Comparison of ENCODE assay signal across 9 mouse cellular contexts in the genomic region with DNA sequence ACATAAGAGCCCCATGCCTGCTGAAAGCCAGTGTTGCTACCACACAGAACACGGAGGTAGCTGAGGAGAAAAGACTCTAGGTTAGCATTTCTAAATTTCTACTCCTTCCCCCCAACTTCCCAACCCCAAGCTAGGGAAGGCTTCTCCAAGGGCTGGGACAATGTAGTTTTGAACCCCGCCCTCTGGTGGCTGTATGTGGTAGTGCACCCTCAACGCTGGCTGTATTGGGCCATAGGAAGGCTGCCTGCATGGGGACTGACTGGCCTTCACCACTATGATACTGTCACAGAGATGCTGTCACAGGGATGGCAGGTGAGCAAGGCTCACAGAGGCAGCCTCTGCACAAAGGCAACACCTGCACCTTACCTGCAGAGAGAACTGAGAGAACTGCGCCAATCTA. TPM values are rescaled to one million over a fixed set of nuclear protein-coding genes. Genes with fewer than 3 reads are reported as not detected.
DNase-seq lines count a peak whose midpoint lies in the region; ATAC-seq and TF ChIP-seq lines count a peak whose summit lies in the region.
"Had no signal": no experiment of that assay in that cellular context is flagged by ENCODE, and none has a peak within 500 bp of the region (broad histone marks: within the 10 kb centered on the region; RNA-seq: fewer than 3 reads in every experiment).

No protein-coding gene starts in this region.

- H3K27me3 ChIP-seq in forebrain, embryonic 16.5 days (replicated peaks; ENCODE audit: control insufficient read depth, insufficient read depth, low read length): no peaks in the 10 kb centered on the region

- no peak overlapping the region for H3K4me2 ChIP-seq in forebrain, embryonic 16.5 days (ENCODE audit: low read length)

- 25% methylated on average over 4 of the region's 4 CpGs for WGBS in forebrain, embryonic 16.5 days
- WGBS in lung, adult 2 months: 26% methylated on average over 4 of the region's 4 CpGs

- H3K4me1 ChIP-seq in forebrain, embryonic 16.5 days (replicated peaks; ENCODE audit: control insufficient read depth, insufficient read depth, low read length): no peaks in the 10 kb centered on the region
- H3K4me1 ChIP-seq in lung, adult 2 months (ENCODE audit: control insufficient read depth, insufficient read depth, low read length): no peaks in the 10 kb centered on the region

- DNase-seq in MEL-GATA-1-ER (ENCODE audit: extremely low read depth, low read depth): peak; percentile 27
- DNase-seq in cerebellum, adult 18-20 months: peak; percentile 82 to 90
- peak; percentile 63 to 87 for DNase-seq in layer of hippocampus, adult 2 months (ENCODE audit: low spot score in 2 of 2)
- peak; percentile 79 for DNase-seq in lung, adult 2 months
- peak; percentile 85 for DNase-seq in ovary, postnatal 14 days (ENCODE audit: low spot score)
- peak; percentile 75 for DNase-seq in thymus, postnatal 0 days (ENCODE audit: low spot score)

- no peak overlapping the region for H3K27ac ChIP-seq in forebrain, embryonic 16.5 days (ENCODE audit: low read length)
- no peak overlapping the region for H3K27ac ChIP-seq in layer of hippocampus, adult 2 months
- H3K27ac ChIP-seq: macrophage had no signal

- H3K36me3 ChIP-seq in forebrain, embryonic 16.5 days (ENCODE audit: control insufficient read depth, insufficient read depth): no peaks in the 10 kb centered on the region

- peak; percentile 77 for ATAC-seq in forebrain, embryonic 16.5 days
- ATAC-seq in hematopoietic stem cell, adult 5-6 weeks (replicated peaks in 1 of 2; ENCODE audit: insufficient read depth in 1 of 2, low FRiP score in 2 of 2, low TSS enrichment in 1 of 2, low read depth in 1 of 2, poor library complexity in 2 of 2, severe bottlenecking in 2 of 2): peak; percentile 72 to 81

- no peak overlapping the region for H3K4me3 ChIP-seq in forebrain, embryonic 16.5 days (replicated peaks; ENCODE audit: low read length)
- H3K4me3 ChIP-seq in layer of hippocampus, adult 2 months: no peak overlapping the region
- no peak overlapping the region for H3K4me3 ChIP-seq in lung, adult 2 months (replicated peaks; ENCODE audit: extremely low read depth, low read depth, low read length)

- H3K9me3 ChIP-seq in forebrain, embryonic 16.5 days (ENCODE audit: control insufficient read depth, low read length): no peaks in the 10 kb centered on the region

- no peak overlapping the region for H3K9ac ChIP-seq in forebrain, embryonic 16.5 days (replicated peaks; ENCODE audit: low read depth, low read length)

- TF ChIP-seq CTCF in layer of hippocampus, adult 2 months (conservative IDR thresholded peaks at IDR 0.05): peak; percentile 96
- TF ChIP-seq CTCF in lung, adult 2 months (IDR thresholded peaks at IDR 0.05; ENCODE audit: insufficient read depth, low read length): peak; percentile 92

- no peak for TF ChIP-seq POLR2A in lung, adult 2 months (IDR thresholded peaks at IDR 0.05; ENCODE audit: borderline replicate concordance, extremely low read depth, low read depth, low read length)

RNA-seq across cellular contexts. Expression of gene Zdhhc7, which starts 29.6 kb away (rescaled TPM):
- polyA plus RNA-seq in forebrain, embryonic 16.5 days (2015; fragmentation: Nextera tagmentation; extraction: Ambion mirVana): 28.9 and 29.7 TPM in 2 replicates
- 16.1 and 18.4 TPM in 2 replicates for total RNA-seq in hematopoietic stem cell, adult 5-6 weeks (2017)
- total RNA-seq in layer of hippocampus, adult 2 months (2021): 10 to 100 TPM; 33.9 to 35.9 TPM
- polyA plus RNA-seq in lung, adult 2 months (2012; rRNA removed): 64.9 and 78.0 TPM in 2 replicates
- polyA plus RNA-seq in thymus, postnatal 0 days (2015; fragmentation: Nextera tagmentation; extraction: Ambion mirVana): 30.6 and 35.9 TPM in 2 replicates

RNA-seq across cellular contexts. Expression of gene 6430548M08Rik, which starts 42.3 kb away (rescaled TPM):
- 27.5 and 29.2 TPM in 2 replicates for polyA plus RNA-seq in forebrain, embryonic 16.5 days (2015; fragmentation: Nextera tagmentation; extraction: Ambion mirVana)
- total RNA-seq in hematopoietic stem cell, adult 5-6 weeks (2017): 4.9 and 9.8 TPM in 2 replicates
- 100 to 1,000 TPM; 170 to 183 TPM for total RNA-seq in layer of hippocampus, adult 2 months (2021)
- 46.1 and 72.9 TPM in 2 replicates for polyA plus RNA-seq in lung, adult 2 months (2012; rRNA removed)
- 2.0 and 2.3 TPM in 2 replicates for polyA plus RNA-seq in thymus, postnatal 0 days (2015; fragmentation: Nextera tagmentation; extraction: Ambion mirVana)

Comparison
In these comparisons a context has a peak if more than half of its experiments do, and no peak if none do; other contexts are left out.
1. DNase-seq: peak in every context shown above with its lines; median percentile 86 in cerebellum, adult 18-20 months; 85 in ovary, postnatal 14 days; 79 in lung, adult 2 months; 75 in layer of hippocampus, adult 2 months; 75 in thymus, postnatal 0 days; 27 in MEL-GATA-1-ER.